In the genomic region with DNA sequence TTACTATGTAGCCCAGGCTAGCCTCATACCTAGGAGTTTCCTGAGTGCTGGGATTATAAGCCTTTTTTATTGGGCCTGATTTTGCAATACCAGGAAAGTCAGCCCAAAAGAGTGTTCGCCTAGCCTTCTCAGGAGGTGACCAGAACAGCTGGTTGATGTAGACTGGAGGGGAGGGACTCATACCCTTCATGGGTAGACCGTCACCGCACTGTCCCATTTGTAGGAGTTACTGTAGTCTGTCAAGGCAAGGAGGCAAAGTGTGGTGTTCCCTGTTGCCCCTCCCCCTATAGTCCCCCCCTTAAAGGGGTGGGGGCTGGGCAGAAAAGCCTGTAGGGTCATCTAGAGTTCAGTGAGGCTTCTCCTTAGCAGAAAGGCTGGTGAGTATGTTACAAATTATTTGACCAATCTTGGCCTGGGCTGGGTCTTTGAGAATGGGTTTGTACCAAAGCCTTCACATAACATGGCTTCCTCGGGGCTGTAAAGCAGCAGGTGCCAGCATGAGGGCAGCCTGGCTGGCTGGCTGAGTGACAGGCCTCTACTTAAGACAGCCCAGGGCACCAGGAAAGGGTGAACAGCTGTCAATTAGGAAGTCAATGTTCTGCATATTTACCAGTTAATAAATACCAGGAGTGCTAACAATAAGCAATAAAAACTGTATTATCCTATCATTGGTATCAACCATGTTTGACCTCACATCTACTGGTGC, we compare ENCODE assay signal across 18 mouse cellular contexts.
DNase-seq lines count a peak whose midpoint lies in the region; ATAC-seq and TF ChIP-seq lines count a peak whose summit lies in the region.
"Had no signal": no experiment of that assay in that cellular context is flagged by ENCODE, and none has a peak within 500 bp of the region (broad histone marks: within the 10 kb centered on the region; RNA-seq: fewer than 3 reads in every experiment).

No protein-coding gene starts in this region.

- no peak for TF ChIP-seq CTCF in layer of hippocampus, adult 2 months (conservative IDR thresholded peaks at IDR 0.05)

- H3K27ac ChIP-seq in layer of hippocampus, adult 2 months, result peak overlapping the region; percentile 33; the same call in 1 of the 2 replicates
- H3K27ac ChIP-seq in hindbrain, embryonic 13.5 days, result no peak overlapping the region
- H3K27ac ChIP-seq in intestine, embryonic 16.5 days (ENCODE audit: low read length), result peak overlapping the region; percentile 45; the same call in 1 of the 2 replicates
- H3K27ac ChIP-seq: embryonic facial prominence, embryonic 13.5 days; heart, embryonic 13.5 days; kidney, postnatal 0 days had no signal

- WGBS in hindbrain, embryonic 13.5 days, result 74% methylated on average over 4 of the region's 4 CpGs
- whole genome bisulfite sequencing in intestine, embryonic 16.5 days, result 58% methylated on average over 4 of the region's 4 CpGs

- H3K27me3 ChIP-seq in hindbrain, embryonic 13.5 days, result no peaks in the 10 kb centered on the region
- H3K27me3 ChIP-seq in intestine, embryonic 16.5 days (replicated peaks; ENCODE audit: control insufficient read depth, insufficient read depth, low read length), result no peaks in the 10 kb centered on the region
- H3K27me3 ChIP-seq: embryonic facial prominence, embryonic 13.5 days; heart, embryonic 13.5 days had no signal

- ATAC-seq in hindbrain, embryonic 13.5 days (ENCODE audit: low FRiP score), result 0 out of 2 replicates have a peak, but pooled peaks have one; percentile 34
- ATAC-seq in intestine, embryonic 16.5 days, result peak; percentile 64
- ATAC-seq: midbrain, embryonic 16.5 days had no signal

- no peak overlapping the region for H3K9ac ChIP-seq in hindbrain, embryonic 13.5 days
- no peak overlapping the region for H3K9ac ChIP-seq in intestine, embryonic 16.5 days (ENCODE audit: low read depth, low read length)
- H3K9ac ChIP-seq: embryonic facial prominence, embryonic 13.5 days; heart, embryonic 13.5 days; liver, postnatal 0 days had no signal

- H3K4me2 ChIP-seq in hindbrain, embryonic 13.5 days, result no peak overlapping the region
- no peak overlapping the region for H3K4me2 ChIP-seq in intestine, embryonic 16.5 days (ENCODE audit: low read depth, low read length)
- H3K4me2 ChIP-seq: embryonic facial prominence, embryonic 13.5 days; heart, embryonic 13.5 days had no signal

- no peaks in the 10 kb centered on the region; the same call in 1 of the 2 replicates for H3K36me3 ChIP-seq in hindbrain, embryonic 13.5 days
- H3K36me3 ChIP-seq in intestine, embryonic 16.5 days (ENCODE audit: control insufficient read depth, insufficient read depth, low read length), result no peaks in the 10 kb centered on the region
- H3K36me3 ChIP-seq: embryonic facial prominence, embryonic 13.5 days; heart, embryonic 13.5 days had no signal

- H3K9me3 ChIP-seq in hindbrain, embryonic 13.5 days, result no peaks in the 10 kb centered on the region
- no peaks in the 10 kb centered on the region for H3K9me3 ChIP-seq in intestine, embryonic 16.5 days (ENCODE audit: control insufficient read depth, low read length)
- H3K9me3 ChIP-seq: embryonic facial prominence, embryonic 13.5 days; heart, embryonic 13.5 days had no signal

- no peak overlapping the region for H3K4me3 ChIP-seq in layer of hippocampus, adult 2 months
- no peak overlapping the region for H3K4me3 ChIP-seq in hindbrain, embryonic 13.5 days
- no peak overlapping the region for H3K4me3 ChIP-seq in intestine, embryonic 16.5 days (ENCODE audit: low read length)
- H3K4me3 ChIP-seq: embryonic facial prominence, embryonic 13.5 days; heart, embryonic 13.5 days had no signal

- peaks cover 22% of the 10 kb centered on the region for H3K4me1 ChIP-seq in hindbrain, embryonic 13.5 days (replicated peaks)
- H3K4me1 ChIP-seq in intestine, embryonic 16.5 days (ENCODE audit: control insufficient read depth, insufficient read depth, low read length), result peaks cover 3% of the 10 kb centered on the region; the same call in 1 of the 2 replicates

- DNase-seq in heart, adult 11 months, result peak; percentile 83
- no peak for DNase-seq in heart, adult 8-10 months (ENCODE audit: low spot score)
- no peak for DNase-seq in layer of hippocampus, adult 2 months (ENCODE audit: low spot score in 2 of 2)
- DNase-seq in layer of hippocampus, adult 18-20 months (ENCODE audit: low spot score in 2 of 2), result no peak
- no peak for DNase-seq in B cell, adult 2 months
- no peak for DNase-seq in adrenal gland, postnatal 10 days
- DNase-seq: cerebellum, adult 11 months; gastrocnemius, postnatal 36 days; layer of hippocampus, adult 9-11 months; liver, postnatal 0 days; lung, postnatal 14 days; right cerebral cortex, adult 18-20 months had no signal
